Mouse (Mus musculus) small intestine, adult 2 months (tissue): ENCODE results near the gene Zfp652.

Experiments used
- CTCF ChIP-seq: fragments of 200-500 bp; IDR thresholded peaks from 2 replicates; pipeline ENCODE4 v1.5.1; 2012; ENCODE audit warnings: low read depth, mild to moderate bottlenecking, control low read depth, inconsistent platforms, low read length, moderate library complexity, mixed read lengths; ENCODE audit not compliant: insufficient replicate concordance, insufficient read length; ENCODE audit errors: extremely low read depth
- POLR2A ChIP-seq: fragments of 200-500 bp; IDR thresholded peaks from 2 replicates; pipeline ENCODE4 v1.6.1; 2012; ENCODE audit warnings: low read depth, mild to moderate bottlenecking, control low read depth, inconsistent platforms, low read length, moderate library complexity

GRCm38 (mm10) chr11:95815412-95815811 is 102.9 kb downstream of the Zfp652 start:
- no peak for TF ChIP-seq CTCF
- TF ChIP-seq POLR2A = no peak
